Mouse (Mus musculus) liver, embryonic 14.5 days (tissue): Measurements from ENCODE around the gene Sh3bp1. TPM values are rescaled to one million over a fixed set of nuclear protein-coding genes. Genes with fewer than 3 reads are reported as not detected.
A peak's percentile ranks its signal among the peaks of the same experiment; 100 is the strongest.

ENCODE experiments used
- ATAC-seq: fragments of 200-750 bp; cut with Nextera tagmentation; 2 replicates; pipeline ENCODE4 v1.8.0; 2017; ENCODE audit warnings: moderate number of reproducible peaks, mild to moderate bottlenecking, moderate library complexity; ENCODE audit not compliant: insufficient read depth
- DNase-seq, 3 experiments: peaks; one replicate each; pipeline ENCODE4 v3.0.0-alpha.2; 2012 to 2013; ENCODE audit warnings: low read depth in 3 of 3, low spot score in 3 of 3
- H3K27ac ChIP-seq: fragments of 300-500 bp; sonication (generic); 2 replicates; pipeline ENCODE4 v1.5.1; 2014; ENCODE audit warnings: moderate library complexity, mild to moderate bottlenecking, control low read depth, inconsistent platforms
- H3K27me3 ChIP-seq: fragments of 300-500 bp; sonication (generic); 2 replicates; pipeline ENCODE4 v1.6.1; 2014; ENCODE audit warnings: mild to moderate bottlenecking, low read length, moderate library complexity; ENCODE audit not compliant: control insufficient read depth, insufficient read depth
- H3K36me3 ChIP-seq: fragments of 300-500 bp; sonication (generic); replicated peaks from 2 replicates; pipeline ENCODE4 v1.6.1; 2014; ENCODE audit warnings: low read depth; ENCODE audit not compliant: control insufficient read depth, insufficient read depth
- H3K4me1 ChIP-seq, 2 experiments: fragments of 200-500 bp in 1 of 2; fragments of 300-500 bp in 1 of 2; sonication (generic) in 1 of 2; replicated peaks; 2 replicates each; pipeline ENCODE4 v1.6.1; 2012 to 2014; ENCODE audit warnings: antibody characterized with exemption in 1 of 2, inconsistent platforms in 1 of 2, low read length in 1 of 2; ENCODE audit not compliant: control insufficient read depth in 2 of 2, insufficient read depth in 2 of 2
- H3K4me2 ChIP-seq: fragments of 300-500 bp; sonication (generic); 2 replicates; pipeline ENCODE4 v1.6.1; 2014; ENCODE audit warnings: low read depth, mild to moderate bottlenecking, control low read depth, moderate library complexity
- H3K4me3 ChIP-seq, 2 experiments: fragments of 200-500 bp in 1 of 2; fragments of 300-500 bp in 1 of 2; sonication (generic) in 1 of 2; 2 replicates each; pipeline ENCODE4 v1.5.1; 2012 to 2014; ENCODE audit warnings: low read depth in 2 of 2, low read length in 2 of 2, mild to moderate bottlenecking in 2 of 2, control low read depth in 1 of 2, inconsistent platforms in 1 of 2, moderate library complexity in 1 of 2; ENCODE audit not compliant: insufficient read depth in 1 of 2
- H3K9ac ChIP-seq: fragments of 300-500 bp; sonication (generic); replicated peaks from 2 replicates; pipeline ENCODE4 v1.6.1; 2014; ENCODE audit warnings: mild to moderate bottlenecking, control low read depth, moderate library complexity
- H3K9me3 ChIP-seq: fragments of 300-500 bp; sonication (generic); 2 replicates; pipeline ENCODE4 v1.6.1; 2016; ENCODE audit warnings: low read length, mixed read lengths; ENCODE audit not compliant: control insufficient read depth
- CTCF ChIP-seq: IDR thresholded peaks from 2 replicates; pipeline ENCODE4 v1.5.1; 2016; ENCODE audit warnings: antibody characterized with exemption, low read depth, control low read depth
- EP300 ChIP-seq: IDR thresholded peaks from 2 replicates; pipeline ENCODE4 v1.6.1; 2016; ENCODE audit warnings: antibody characterized with exemption, low read depth
- whole genome bisulfite sequencing: fragments of 180-500 bp; shearing (Covaris S2); extraction: QIAGEN DNeasy Blood & Tissue Kit; methylation state at CpG from one replicate; pipeline ENCODE4 v1.1.7; 2014; ENCODE audit not compliant: insufficient replicate concordance; 5-methylcytosine and 5-hydroxymethylcytosine counted together
- polyA plus RNA-seq, 2 experiments: library from polyadenylated mRNA; depleted of rRNA in 1 of 2; stranded (reverse) in 1 of 2; unstranded in 1 of 2; fragments of >200 nt; fragmentation: Nextera tagmentation in 1 of 2; extraction: Ambion mirVana in 1 of 2; gene quantifications; 2 replicates each; pipeline versions ENCODE4 v1.2.1 to v1.2.3; 2012 to 2014

The Sh3bp1 gene
- polyA plus RNA-seq (2012; rRNA removed) (22.2 and 23.2 TPM in 2 replicates), polyA plus RNA-seq (2014; fragmentation: Nextera tagmentation; extraction: Ambion mirVana) (13.3 and 15.3 TPM in 2 replicates)

GRCm38 (mm10) chr15:78899740-78900584, at the start of gene Sh3bp1:
Sh3bp1 (plus strand) TSS chr15:78899768.
- DNase-seq (no peak), ATAC-seq (peak; percentile 62)
- WGBS, result under 1% methylated on average over 47 of the region's 47 CpGs
- TF ChIP-seq CTCF, result no peak
- no peak for TF ChIP-seq EP300
- Histone ChIP-seq H3K36me3 (peaks cover 6% of the 10 kb centered on the region), H3K4me1 (peaks cover 42 to 54% of the 10 kb centered on the region in 2 experiments), H3K4me3 (peak within 1 kb of the TSS; percentile 80 to 81), H3K9ac (peak within 1 kb of the TSS; percentile 77), H3K4me2 (peak within 1 kb of the TSS; percentile 94), H3K27ac (peak within 1 kb of the TSS; percentile 73), H3K27me3 (no peaks in the 10 kb centered on the region), H3K9me3 (no peaks in the 10 kb centered on the region)

- 64% methylated on average over 15 of the region's 15 CpGs for WGBS
- Histone ChIP-seq H3K9ac (no peak overlapping the region), H3K4me3 (no peak overlapping the region), H3K27ac (no peak overlapping the region), H3K27me3 (peaks cover 4% of the 10 kb centered on the region; the same call in 1 of the 2 replicates), H3K9me3 (no peaks in the 10 kb centered on the region), H3K36me3 (no peaks in the 10 kb centered on the region), H3K4me1 (peaks cover 12 to 16% of the 10 kb centered on the region in 2 experiments), H3K4me2 (no peak overlapping the region)
- TF ChIP-seq CTCF (no peak), EP300 (no peak)
- DNase-seq, result no peak
- ATAC-seq, result no peak
These were observed 49.3 kb upstream of the Sh3bp1 start for GRCm38 (mm10) chr15:78850059-78850824.

- no peak overlapping the region for H3K27ac ChIP-seq
- H3K36me3 ChIP-seq, result no peaks in the 10 kb centered on the region
- H3K9me3 ChIP-seq, result no peaks in the 10 kb centered on the region
- ATAC-seq, result no peak
- WGBS, result 38% methylated on average over 6 of the region's 6 CpGs
- no peak for DNase-seq
- no peak overlapping the region for H3K4me2 ChIP-seq
- peaks cover 4% of the 10 kb centered on the region; the same call in 1 of the 2 replicates for H3K27me3 ChIP-seq
- no peak overlapping the region for H3K9ac ChIP-seq
- peaks cover 12 to 13% of the 10 kb centered on the region in 2 experiments for H3K4me1 ChIP-seq
- TF ChIP-seq EP300 (no peak), CTCF (no peak)
- no peak overlapping the region for H3K4me3 ChIP-seq
These were observed 48.6 kb upstream of the Sh3bp1 start for GRCm38 (mm10) chr15:78850944-78851343.

- no peak overlapping the region for H3K9ac ChIP-seq
- no peaks in the 10 kb centered on the region for H3K36me3 ChIP-seq
- ATAC-seq (peak; percentile 81), DNase-seq (peak; percentile 86 to 91 (median 88))
- peaks cover 12 to 13% of the 10 kb centered on the region in 2 experiments for H3K4me1 ChIP-seq
- no peaks in the 10 kb centered on the region for H3K9me3 ChIP-seq
- H3K4me3 ChIP-seq, result no peak overlapping the region
- peak overlapping the region; percentile 36 for H3K4me2 ChIP-seq
- no peak overlapping the region for H3K27ac ChIP-seq
- no peak for TF ChIP-seq EP300
- peak; percentile 98 for TF ChIP-seq CTCF
- WGBS, result 5% methylated on average over 13 of the region's 13 CpGs
- H3K27me3 ChIP-seq, result peaks cover 4% of the 10 kb centered on the region; the same call in 1 of the 2 replicates
These were observed 47.9 kb upstream of the Sh3bp1 start for GRCm38 (mm10) chr15:78851505-78852153.
